Mouse (Mus musculus): ENCODE data around the gene Usp3.

The Usp3 gene

GRCm38 (mm10) chr9:66561496-66561895, 31.4 kb downstream of the Usp3 start:
- no peak for DNase-seq

GRCm38 (mm10) chr9:66560728-66561127, 32.2 kb downstream of the Usp3 start:
- DNase-seq, result no peak

- no peak for DNase-seq
Measured at GRCm38 (mm10) chr9:66560295-66560694, 32.6 kb downstream of the Usp3 start.

GRCm38 (mm10) chr9:66558971-66559370, 34.0 kb downstream of the Usp3 start:
- DNase-seq, result no peak

- DNase-seq, result no peak
Measured at GRCm38 (mm10) chr9:66542785-66543184, 50.2 kb downstream of the Usp3 start.

- no peak for DNase-seq
Measured at GRCm38 (mm10) chr9:66521595-66521994, 71.3 kb downstream of the Usp3 start.

- DNase-seq, result no peak
Measured at GRCm38 (mm10) chr9:66520299-66520698, 72.6 kb downstream of the Usp3 start.

GRCm38 (mm10) chr9:66518901-66519300, 74.0 kb downstream of the Usp3 start:
- no peak for DNase-seq

- DNase-seq, result no peak
Measured at GRCm38 (mm10) chr9:66518251-66518650, 74.7 kb downstream of the Usp3 start.

GRCm38 (mm10) chr9:66517746-66518145, 75.2 kb downstream of the Usp3 start:
- DNase-seq, result no peak

GRCm38 (mm10) chr9:66516296-66516940, 76.5 kb downstream of the Usp3 start:
- no peak for DNase-seq

- no peak for DNase-seq
Measured at GRCm38 (mm10) chr9:66515680-66516210, 77.2 kb downstream of the Usp3 start.

- DNase-seq, result no peak
Measured at GRCm38 (mm10) chr9:66515115-66515514, 77.8 kb downstream of the Usp3 start.

GRCm38 (mm10) chr9:66514256-66514770, 78.6 kb downstream of the Usp3 start, which contains the start of gene Fbxl22:
Fbxl22 (minus strand) TSS chr9:66514593.
- peak; percentile 44 for DNase-seq

GRCm38 (mm10) chr9:66513661-66514255, 79.2 kb downstream of the Usp3 start:
- no peak for DNase-seq

GRCm38 (mm10) chr9:66513150-66513549, 79.8 kb downstream of the Usp3 start:
- DNase-seq, result no peak

GRCm38 (mm10) chr9:66512351-66512671, 80.6 kb downstream of the Usp3 start:
- peak; percentile 84 for DNase-seq

GRCm38 (mm10) chr9:66511580-66512350, 81.2 kb downstream of the Usp3 start:
- DNase-seq, result peak; percentile 99

GRCm38 (mm10) chr9:66510944-66511343, 82.0 kb downstream of the Usp3 start:
- no peak for DNase-seq

- DNase-seq, result no peak
Measured at GRCm38 (mm10) chr9:66510351-66510841, 82.5 kb downstream of the Usp3 start.

- no peak for DNase-seq
Measured at GRCm38 (mm10) chr9:66508890-66509399, 84.0 kb downstream of the Usp3 start.

GRCm38 (mm10) chr9:66507684-66508083, 85.3 kb downstream of the Usp3 start:
- DNase-seq, result no peak

GRCm38 (mm10) chr9:66506424-66506823, 86.5 kb downstream of the Usp3 start:
- DNase-seq, result no peak
